In the genomic region with DNA sequence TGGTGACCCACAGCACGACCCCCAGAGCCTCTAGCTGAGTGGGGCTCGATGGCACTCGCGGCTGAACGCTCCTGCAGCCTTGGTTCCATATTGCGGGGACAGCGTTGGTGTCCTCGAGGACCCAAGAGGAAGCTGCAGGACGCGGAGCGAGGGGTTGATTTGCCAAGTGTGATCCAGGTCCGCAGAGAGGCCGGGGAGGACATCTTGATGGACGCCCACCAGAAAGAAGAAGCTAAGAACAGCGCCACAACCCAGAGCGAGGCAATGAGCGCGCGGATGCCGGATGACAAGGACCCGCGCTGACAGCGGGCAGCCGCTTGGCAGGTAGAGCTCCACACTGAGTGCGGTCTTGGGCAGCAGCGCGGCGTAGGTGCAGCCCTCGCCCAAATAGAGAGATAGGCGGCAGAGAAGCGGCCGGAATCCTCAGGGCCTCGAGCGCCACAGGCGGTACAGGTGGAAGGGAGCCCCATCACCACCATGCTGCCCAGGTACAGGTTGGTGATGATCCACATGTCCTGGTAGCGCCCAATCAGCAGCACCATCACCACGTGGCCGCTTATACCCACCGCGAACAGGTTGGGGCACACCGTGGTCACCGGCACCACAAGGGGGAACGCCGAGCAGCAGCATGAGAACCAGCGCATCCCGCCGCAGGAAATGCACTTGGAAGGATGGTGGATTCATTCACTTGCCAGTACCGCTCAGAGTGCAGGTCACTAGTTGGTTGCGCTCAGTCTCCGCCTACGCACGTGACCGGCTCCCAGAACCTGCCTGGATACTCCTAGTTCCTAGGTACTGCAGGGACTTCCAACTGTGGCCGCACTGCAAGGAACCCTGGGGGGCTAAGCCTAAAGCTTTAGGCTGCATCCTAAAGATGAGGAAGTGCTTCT, we compare ENCODE assay signal across 8 mouse cellular contexts. TPM values are rescaled to one million over a fixed set of nuclear protein-coding genes. Genes with fewer than 3 reads are reported as not detected.
DNase-seq lines count a peak whose midpoint lies in the region; ATAC-seq and TF ChIP-seq lines count a peak whose summit lies in the region.
"Had no signal": no experiment of that assay in that cellular context is flagged by ENCODE, and none has a peak within 500 bp of the region (broad histone marks: within the 10 kb centered on the region; RNA-seq: fewer than 3 reads in every experiment).

No protein-coding gene starts in this region.

- peak overlapping the region; percentile 62 for H3K4me2 ChIP-seq in limb, embryonic 11.5 days (ENCODE audit: low read depth, severe bottlenecking)
- H3K4me2 ChIP-seq in neural tube, embryonic 15.5 days = peak overlapping the region; percentile 96

- no peaks in the 10 kb centered on the region for H3K36me3 ChIP-seq in spleen, adult 2 months (ENCODE audit: control insufficient read depth, insufficient read depth, low read length)
- H3K36me3 ChIP-seq in hindbrain, embryonic 10.5 days = peaks cover 6% of the 10 kb centered on the region
- no peaks in the 10 kb centered on the region for H3K36me3 ChIP-seq in limb, embryonic 11.5 days (ENCODE audit: control insufficient read depth, insufficient read depth, low read length)
- H3K36me3 ChIP-seq in neural tube, embryonic 15.5 days = peaks cover 4% of the 10 kb centered on the region

- TF ChIP-seq CTCF in spleen, adult 2 months (IDR thresholded peaks at IDR 0.05; ENCODE audit: extremely low read depth, insufficient read depth, insufficient read length, insufficient replicate concordance) = no peak

- H3K9me3 ChIP-seq in hindbrain, embryonic 10.5 days = no peaks in the 10 kb centered on the region
- H3K9me3 ChIP-seq in limb, embryonic 11.5 days (ENCODE audit: control insufficient read depth, low read length) = no peaks in the 10 kb centered on the region
- H3K9me3 ChIP-seq in neural tube, embryonic 15.5 days (replicated peaks) = no peaks in the 10 kb centered on the region

- H3K27ac ChIP-seq in spleen, adult 2 months (ENCODE audit: insufficient read depth, low read length) = no peak overlapping the region
- no peak overlapping the region; the same call in 1 of the 2 replicates for H3K27ac ChIP-seq in hindbrain, embryonic 10.5 days
- H3K27ac ChIP-seq in limb, embryonic 11.5 days (replicated peaks; ENCODE audit: low read depth, low read length) = no peak overlapping the region
- peak overlapping the region; percentile 67 for H3K27ac ChIP-seq in neural tube, embryonic 15.5 days (replicated peaks)

- H3K4me3 ChIP-seq in spleen, adult 2 months (ENCODE audit: extremely low read depth, insufficient read depth, insufficient read length) = peak overlapping the region; percentile 31; the same call in 1 of the 2 replicates
- H3K4me3 ChIP-seq in hindbrain, embryonic 10.5 days = peak overlapping the region; percentile 60
- peak overlapping the region; percentile 34 for H3K4me3 ChIP-seq in limb, embryonic 11.5 days (ENCODE audit: low read depth, low read length)
- H3K4me3 ChIP-seq in neural tube, embryonic 15.5 days (replicated peaks) = peak overlapping the region; percentile 54

- H3K4me1 ChIP-seq in spleen, adult 2 months (ENCODE audit: control insufficient read depth, insufficient read depth, insufficient read length) = peaks cover 7% of the 10 kb centered on the region
- H3K4me1 ChIP-seq in hindbrain, embryonic 10.5 days (replicated peaks) = peaks cover 12% of the 10 kb centered on the region
- 0 out of 2 replicates have a peak, but pooled peaks cover 3% of the 10 kb centered on the region for H3K4me1 ChIP-seq in limb, embryonic 11.5 days (ENCODE audit: control insufficient read depth, insufficient read depth, low read length)
- peaks cover 15% of the 10 kb centered on the region for H3K4me1 ChIP-seq in neural tube, embryonic 15.5 days

- H3K9ac ChIP-seq in limb, embryonic 11.5 days (ENCODE audit: low read length) = no peak overlapping the region
- H3K9ac ChIP-seq in neural tube, embryonic 15.5 days (replicated peaks) = peak overlapping the region; percentile 53

- WGBS in spleen, adult 2 months = 3% methylated on average over 54 of the region's 54 CpGs
- 2% methylated on average over 54 of the region's 54 CpGs for WGBS in hindbrain, embryonic 10.5 days
- WGBS in limb, embryonic 11.5 days = 2% methylated on average over 54 of the region's 54 CpGs
- 2% methylated on average over 53 of the region's 54 CpGs for WGBS in neural tube, embryonic 15.5 days

- peaks cover 12% of the 10 kb centered on the region for H3K27me3 ChIP-seq in spleen, adult 2 months (ENCODE audit: control insufficient read depth, insufficient read depth, low read length)
- peaks cover 37% of the 10 kb centered on the region for H3K27me3 ChIP-seq in hindbrain, embryonic 10.5 days (ENCODE audit: insufficient read depth, poor library complexity, severe bottlenecking)
- peaks cover 15% of the 10 kb centered on the region for H3K27me3 ChIP-seq in limb, embryonic 11.5 days (ENCODE audit: control insufficient read depth, insufficient read depth, low read length)
- H3K27me3 ChIP-seq in neural tube, embryonic 15.5 days (replicated peaks) = peaks cover 16% of the 10 kb centered on the region

- no peak for DNase-seq in spleen, adult 2 months (ENCODE audit: low read depth in 1 of 2, low spot score in 2 of 2)
- no peak for DNase-seq in spleen, postnatal 14 days (ENCODE audit: low spot score in 2 of 2)
- DNase-seq in cerebellum, postnatal 14 days = peak; percentile 59 to 72
- DNase-seq in hindbrain, embryonic 10.5 days (ENCODE audit: low spot score) = peak; percentile 45
- peak; percentile 70 for DNase-seq in limb, embryonic 11.5 days (ENCODE audit: low spot score)
- DNase-seq in urinary bladder, postnatal 25 days (ENCODE audit: low spot score) = no peak

- no peak for TF ChIP-seq POLR2A in spleen, adult 2 months (IDR thresholded peaks at IDR 0.05; ENCODE audit: low read depth, low read length)

- peak; percentile 70 for ATAC-seq in limb, embryonic 11.5 days (ENCODE audit: insufficient number of reproducible peaks, low FRiP score, low TSS enrichment, low read depth)
- peak; percentile 94 for ATAC-seq in neural tube, embryonic 15.5 days (ENCODE audit: low FRiP score)

RNA-seq across cellular contexts. Expression of gene Gm9195, which starts 40.6 kb away (rescaled TPM):
- polyA plus RNA-seq in spleen, adult 2 months (2012; rRNA removed) = not detected in 2 replicates
- not detected in 2 replicates for polyA plus RNA-seq in hindbrain, embryonic 10.5 days (2016; fragmentation: Nextera tagmentation; extraction: Ambion mirVana)
- polyA plus RNA-seq in limb, embryonic 11.5 days (2014; fragmentation: Nextera tagmentation; extraction: Ambion mirVana) = not detected in 2 replicates
- polyA plus RNA-seq in neural tube, embryonic 15.5 days (2015; fragmentation: Nextera tagmentation; extraction: Ambion mirVana) = not detected in 2 replicates
- polyA plus RNA-seq: frontal cortex, adult 2 months had no signal

Comparison
In these comparisons a context has a peak if more than half of its experiments do, and no peak if none do; other contexts are left out.
1. DNase-seq: peak in cerebellum, postnatal 14 days (2 of 2), hindbrain, embryonic 10.5 days (single experiment) and limb, embryonic 11.5 days (single experiment); none in spleen, adult 2 months (0 of 2), spleen, postnatal 14 days (0 of 2) and urinary bladder, postnatal 25 days (single experiment).
2. Peak in every context shown above with its lines, with median percentiles within 50 percentile points of each other: H3K4me3 ChIP-seq.